Mouse (Mus musculus) NIH3T3 (cell line): Measurements from ENCODE around the gene Speer1.
"Not testable (repeated sequence)": the region's sequence is repeated elsewhere in the genome, so short reads cannot be mapped to it uniquely, and the experiment has no call there.

Experiments
- DNase-seq: peaks from one replicate; pipeline ENCODE4 v3.0.0-alpha.2; 2012; ENCODE audit warnings: low read depth

Speer1 gene

GRCm38 (mm10) chr5:11341216-11341615 is at the start of gene Speer1:
Gene Speer1, plus strand, starts transcription at chr5:11341516.
- not testable (repeated sequence) for DNase-seq
